Mouse (Mus musculus) Patski (cell line): ENCODE data around the gene Serpinb9b. TPM values are rescaled to one million over a fixed set of nuclear protein-coding genes. Genes with fewer than 3 reads are reported as not detected.

ENCODE experiments used
- ATAC-seq: fragments of 100-300 bp; one replicate; pipeline ENCODE4 v1.8.0; 2021
- CTCF ChIA-PET: fragments of 350-600 bp; sonication (Branson Sonifier 250); formaldehyde crosslinking; loops from one replicate; lab custom pipeline; 2022; ENCODE audit warnings: inconsistent platforms; lab: Charles Lee
- POLR2A ChIA-PET: fragments of 350-600 bp; sonication (Branson Sonifier 250); formaldehyde crosslinking; loops from one replicate; lab custom pipeline; 2022; ENCODE audit warnings: antibody characterized with exemption, inconsistent platforms; lab: Charles Lee
- DNase-seq: peaks from one replicate; pipeline ENCODE4 v3.0.0-alpha.2; 2011; ENCODE audit warnings: low read depth, low spot score
- H3K27me3 ChIP-seq: fragments of 371-371 bp; one replicate; pipeline ENCODE4 v1.5.1; 2021
- CTCF ChIP-seq: fragments of 100-300 bp; IDR thresholded peaks from one replicate; pipeline ENCODE4 v1.5.1; 2021
- in situ Hi-C: fragments of 300-500 bp; cut with MboI; formaldehyde crosslinking; loops from 3 replicates; pipeline ENCODE4 v1.11.1; 2018; ENCODE audit warnings: low pct_unique_long_range_greater_than_20kb, mixed read lengths
- polyA plus RNA-seq: library from polyadenylated mRNA; unstranded; gene quantifications from one replicate; pipeline ENCODE4 v1.2.3, GENCODE M21; 2021

Serpinb9b gene
- polyA plus RNA-seq, 1 experiment from 2014 or later: 8.2 TPM

DNA sequence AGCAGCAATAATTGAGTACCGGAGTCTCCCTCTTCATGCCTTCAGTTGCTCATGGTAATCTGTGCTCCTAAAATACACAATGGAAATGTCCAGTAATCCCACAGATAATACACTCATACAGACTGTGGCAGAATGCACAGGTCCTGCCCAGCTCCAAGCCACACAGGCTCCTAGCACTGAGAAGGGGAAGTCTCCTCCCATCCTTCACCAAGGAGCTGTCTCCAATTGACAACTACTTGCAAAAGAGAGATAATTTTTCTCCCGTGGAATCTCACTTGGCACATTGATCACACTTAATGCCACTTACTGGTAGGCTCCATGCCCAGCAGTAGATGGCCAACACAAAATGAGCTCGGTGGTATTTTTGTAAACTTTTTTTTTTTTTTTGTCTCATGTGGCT is 49.0 kb downstream of the Serpinb9b start:
- no peaks in the 10 kb centered on the region for H3K27me3 ChIP-seq
- ChIA-PET CTCF (no interaction called here), POLR2A (no interaction called here)
- no peak for TF ChIP-seq CTCF
- in situ Hi-C loops: loop anchor here (10.0 kb wide), 1 partner anchor 689 kb away; no protein-coding TSS in a partner anchor
- ATAC-seq: no peak
- DNase-seq: no peak

DNA sequence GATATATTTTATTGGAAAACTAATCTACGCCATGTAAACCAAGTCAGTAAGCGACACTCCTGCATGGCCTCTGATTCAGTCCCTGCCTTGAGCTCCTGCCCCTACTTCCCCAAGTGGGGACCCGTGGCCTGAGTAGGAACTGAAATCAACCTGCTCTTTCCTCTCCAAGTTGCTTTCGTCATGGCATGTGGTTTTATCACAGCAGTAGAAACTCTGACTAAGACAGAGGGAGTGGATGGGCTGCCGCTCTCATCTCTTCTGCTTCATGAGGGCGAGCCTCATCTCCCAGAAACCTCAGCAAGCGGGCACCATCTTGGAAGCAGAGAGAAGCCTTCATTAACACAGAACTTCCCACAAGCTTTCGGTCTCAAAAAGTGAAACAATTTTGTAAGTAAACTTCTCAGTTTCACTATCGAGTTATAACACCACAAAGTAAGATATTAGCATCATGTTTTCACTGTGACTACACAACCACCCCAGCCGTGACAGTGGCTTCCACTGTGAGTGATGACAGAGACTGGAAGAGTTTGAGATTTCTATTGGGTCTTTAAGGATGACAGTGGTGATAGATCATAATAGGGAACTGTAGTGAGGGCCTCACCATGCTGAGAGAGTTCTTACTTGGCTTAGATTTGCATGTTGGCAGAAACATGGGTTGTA is 49.9 kb downstream of the Serpinb9b start:
- TF ChIP-seq CTCF: no peak
- DNase-seq: no peak
- ChIA-PET CTCF (no interaction called here), POLR2A (interaction anchor here (0.7 kb wide), 1 partner anchor 422 kb away, joined by 3 read pairs; no protein-coding TSS in a partner anchor)
- in situ Hi-C loops: loop anchor here (10.0 kb wide), 1 partner anchor 688 kb away; no protein-coding TSS in a partner anchor
- no peak for ATAC-seq
- no peaks in the 10 kb centered on the region for H3K27me3 ChIP-seq

DNA sequence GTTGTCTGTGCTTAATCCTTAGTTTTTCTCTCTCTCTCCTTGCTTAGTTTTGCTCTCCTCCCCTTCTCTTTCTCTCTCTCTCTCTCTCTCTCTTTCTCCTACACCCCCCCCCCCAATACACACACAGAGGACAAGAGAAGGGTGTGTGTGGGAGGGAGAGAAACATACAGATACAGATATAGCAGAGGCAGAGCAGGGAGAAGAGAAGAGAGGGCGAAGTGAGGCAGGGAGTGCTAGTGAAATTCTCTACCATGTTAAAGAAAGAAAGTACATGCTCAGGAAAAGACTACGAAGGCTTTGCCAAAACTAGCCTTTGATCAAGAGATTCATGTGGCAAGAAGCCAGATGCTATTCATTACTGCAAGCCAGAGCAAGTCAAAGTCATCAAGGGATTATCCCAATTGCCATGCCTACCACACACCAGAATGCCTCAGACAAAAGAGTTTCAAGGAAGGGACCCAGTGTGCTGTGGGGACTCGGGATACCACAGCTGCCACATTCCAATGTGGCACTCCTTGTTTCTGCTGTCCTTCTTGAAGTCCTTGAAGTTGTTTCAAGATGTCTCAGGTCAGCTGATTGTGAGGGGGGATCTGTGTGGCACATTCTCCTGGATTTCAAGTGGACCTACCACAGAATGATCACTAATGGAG is 51.0 kb downstream of the Serpinb9b start, which contains the start of gene Serpinb1b:
Serpinb1b (plus strand) TSS at position 520 of the 650 bp plus-strand sequence.
- ATAC-seq: peak; percentile 54
- TF ChIP-seq CTCF: no peak
- DNase-seq: no peak
- in situ Hi-C loops: loop anchor here (10.0 kb wide), 1 partner anchor 687 kb away; no protein-coding TSS in a partner anchor
- POLR2A ChIA-PET: no interaction called here
- no peaks in the 10 kb centered on the region for H3K27me3 ChIP-seq
- CTCF ChIA-PET: interaction anchor here (1.8 kb wide), 1 partner anchor 175 kb away, joined by 8 read pairs; no protein-coding TSS in a partner anchor

DNA sequence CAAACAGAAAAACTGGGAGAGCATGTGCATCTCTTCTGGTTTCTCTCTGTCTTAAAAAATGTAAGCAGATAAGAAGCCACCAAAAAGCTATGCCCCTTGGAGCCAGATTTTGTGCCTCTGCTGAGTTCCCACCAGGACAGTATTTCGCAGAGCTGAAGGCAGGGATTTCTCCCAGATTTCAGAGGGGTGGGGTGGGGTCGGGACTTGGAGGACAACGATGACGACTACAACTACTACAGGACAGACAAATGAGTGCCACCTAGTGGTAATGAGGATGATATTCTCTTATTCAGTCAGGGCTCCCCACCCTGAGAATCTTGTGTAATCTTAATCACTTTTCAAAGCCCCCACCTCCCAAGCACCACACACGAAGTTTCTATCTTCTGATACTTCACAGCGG is 52.2 kb downstream of the Serpinb9b start:
- in situ Hi-C loops: loop anchor here (10.0 kb wide), 1 partner anchor 685 kb away; no protein-coding TSS in a partner anchor
- ATAC-seq (no peak), DNase-seq (no peak)
- peak; percentile 46 for TF ChIP-seq CTCF
- CTCF ChIA-PET: interaction anchor here (1.5 to 1.8 kb wide), 2 partner anchors 166 to 177 kb away, joined by 4 to 8 read pairs; no protein-coding TSS in a partner anchor
- POLR2A ChIA-PET: no interaction called here
- no peaks in the 10 kb centered on the region for H3K27me3 ChIP-seq

DNA sequence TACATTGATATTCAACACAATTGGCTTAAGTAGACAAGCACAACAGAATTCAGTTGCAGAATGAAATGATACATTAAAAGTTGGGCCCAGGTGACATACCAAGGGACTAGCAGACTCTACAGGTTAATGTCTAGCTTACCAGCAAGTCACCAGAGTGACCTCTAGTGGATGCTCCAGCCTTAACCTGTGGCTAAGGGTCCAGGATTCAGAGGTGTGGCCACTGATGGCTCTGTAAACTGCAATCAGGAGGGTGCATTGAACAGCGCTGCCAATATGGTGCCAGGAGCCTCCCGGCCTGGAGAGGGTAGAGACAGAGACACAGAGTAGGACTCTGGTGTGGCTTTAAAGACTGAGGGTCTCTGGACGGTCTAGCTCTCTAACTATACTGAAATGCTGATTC is 53.1 kb downstream of the Serpinb9b start:
- in situ Hi-C loops: loop anchor here (5.0 kb wide), 2 partner anchors 482 to 817 kb away; no protein-coding TSS in a partner anchor
- DNase-seq (no peak), ATAC-seq (no peak)
- no peaks in the 10 kb centered on the region for H3K27me3 ChIP-seq
- POLR2A ChIA-PET: no interaction called here
- CTCF ChIA-PET: interaction anchor here (0.8 to 1.5 kb wide), 3 partner anchors 116 to 177 kb away, joined by 3 to 5 read pairs (median 4); partner anchors contain the start of gene Serpinb6b
- TF ChIP-seq CTCF: peak; percentile 61

DNA sequence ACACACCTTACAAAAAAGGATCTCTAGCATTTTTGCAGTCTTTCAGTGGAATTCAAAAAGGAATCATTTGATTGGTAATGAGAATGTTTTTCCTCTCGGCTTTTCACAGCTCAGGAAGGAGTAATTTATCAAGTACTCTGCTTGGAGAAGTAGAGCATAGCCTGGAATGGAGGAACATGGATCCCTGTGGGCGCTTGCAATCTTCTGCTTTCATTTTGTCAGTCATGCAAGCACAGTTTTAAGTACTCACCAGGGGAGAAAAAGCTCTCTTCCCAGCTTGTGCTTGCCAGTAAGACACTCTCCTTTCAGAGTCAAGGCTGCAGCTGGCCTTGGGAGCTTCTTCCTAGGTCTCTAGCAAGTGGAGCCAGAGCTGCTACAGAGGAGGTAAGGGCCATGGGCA is 56.6 kb downstream of the Serpinb9b start:
- DNase-seq (no peak), ATAC-seq (no peak)
- CTCF ChIA-PET: interaction anchor here (1.3 to 2.3 kb wide), 4 partner anchors 9 to 181 kb away, joined by 3 to 7 read pairs (median 4); no protein-coding TSS in a partner anchor
- in situ Hi-C loops: loop anchor here (5.0 kb wide), 2 partner anchors 478 to 813 kb away; no protein-coding TSS in a partner anchor
- no peaks in the 10 kb centered on the region for H3K27me3 ChIP-seq
- POLR2A ChIA-PET: no interaction called here
- no peak for TF ChIP-seq CTCF

DNA sequence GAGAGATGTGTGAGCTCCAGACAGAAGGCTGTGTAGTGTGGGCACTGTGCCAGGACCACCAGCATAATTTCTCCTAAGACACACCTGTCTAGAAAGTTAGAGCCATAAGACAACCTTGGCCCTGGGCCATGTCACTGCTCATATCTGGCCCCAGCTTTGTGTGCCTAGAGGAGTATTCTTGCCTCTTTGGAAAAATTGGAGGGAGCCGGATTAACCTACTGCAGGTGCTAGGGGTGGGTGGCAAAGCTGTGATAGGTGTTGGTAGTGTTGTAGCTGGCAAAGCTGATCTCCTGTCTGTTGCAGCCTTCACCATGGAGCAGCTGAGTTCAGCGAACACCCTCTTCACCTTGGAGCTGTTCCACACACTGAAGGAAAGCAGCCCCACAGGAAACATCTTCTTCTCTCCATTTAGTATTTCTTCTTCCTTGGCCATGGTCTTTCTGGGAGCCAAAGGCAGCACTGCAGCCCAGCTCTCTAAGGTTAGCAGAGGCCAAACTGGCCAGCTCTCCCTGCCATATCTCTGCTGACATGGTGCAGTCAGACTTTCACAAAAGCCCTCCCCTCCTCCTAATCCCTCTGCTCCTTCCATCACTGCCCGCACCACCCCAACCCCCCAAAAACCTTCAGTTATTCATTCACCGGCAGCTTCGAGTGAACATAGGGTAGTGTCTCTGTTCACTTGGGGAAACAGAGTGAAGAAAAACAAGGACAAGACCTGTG is 57.9 kb downstream of the Serpinb9b start:
- ATAC-seq (peak; percentile 31), DNase-seq (no peak)
- ChIA-PET CTCF (interaction anchor here (1.3 to 2.3 kb wide), 5 partner anchors 11 to 183 kb away, joined by 3 to 7 read pairs (median 3); no protein-coding TSS in a partner anchor), POLR2A (no interaction called here)
- H3K27me3 ChIP-seq: no peaks in the 10 kb centered on the region
- in situ Hi-C loops: loop anchor here (5.0 kb wide), 2 partner anchors 477 to 812 kb away; no protein-coding TSS in a partner anchor
- TF ChIP-seq CTCF: no peak

DNA sequence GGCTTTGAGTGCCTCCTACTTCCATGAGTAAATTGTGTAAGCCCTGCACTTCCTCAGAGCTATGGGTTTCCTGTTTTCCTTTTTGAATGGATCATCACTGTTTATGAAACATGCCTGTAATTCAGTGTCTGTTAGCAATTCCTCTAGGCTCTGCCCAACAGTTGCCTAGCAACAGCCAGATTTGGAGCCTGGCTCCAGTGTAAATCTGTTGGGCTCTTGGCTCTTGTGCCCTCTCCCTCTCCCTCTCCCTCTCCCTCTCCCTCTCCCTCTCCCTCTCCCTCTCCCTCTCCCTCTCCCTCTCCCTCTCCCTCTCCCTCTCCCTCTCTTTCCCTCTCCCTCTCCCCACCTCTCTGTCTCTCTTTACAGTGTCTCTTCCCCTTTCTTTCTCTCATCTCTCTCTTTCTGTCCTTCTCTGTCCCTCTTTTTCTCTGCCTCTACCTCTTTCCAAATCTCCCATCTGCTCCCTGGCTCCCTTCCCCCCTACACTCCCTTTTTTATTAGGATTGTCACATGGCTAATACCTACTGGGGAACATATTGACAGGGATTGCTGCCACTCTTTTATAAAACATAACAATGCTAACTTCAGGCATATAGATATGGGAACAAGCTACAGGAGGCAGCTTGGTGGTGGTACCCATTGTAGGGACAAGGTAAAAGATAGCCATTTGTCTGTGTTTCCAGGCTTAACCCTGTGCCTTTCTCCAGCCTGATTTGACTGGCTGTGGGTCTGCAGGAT is 58.6 kb downstream of the Serpinb9b start:
- in situ Hi-C loops: no loop called here
- ATAC-seq (peak; percentile 54), DNase-seq (no peak)

DNA sequence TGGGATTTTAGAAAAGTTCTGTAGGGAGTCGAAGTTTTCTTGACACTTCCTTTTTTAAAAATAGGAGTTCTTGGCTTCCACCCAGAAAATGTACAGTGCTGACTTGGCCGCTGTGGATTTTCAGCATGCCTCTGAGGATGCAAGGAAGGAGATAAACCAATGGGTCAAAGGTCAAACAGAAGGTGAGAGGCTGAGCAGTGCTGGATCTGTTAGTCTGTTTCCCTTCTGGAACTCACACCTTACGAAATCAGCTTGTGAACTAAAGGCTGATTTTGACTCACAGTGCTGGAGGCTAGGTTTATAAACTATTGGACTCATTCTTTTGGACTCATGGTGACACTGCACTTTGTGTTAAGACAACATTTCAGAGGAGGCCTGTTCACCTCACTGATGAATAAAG is 62.4 kb downstream of the Serpinb9b start:
- H3K27me3 ChIP-seq: no peaks in the 10 kb centered on the region
- ChIA-PET POLR2A (no interaction called here), CTCF (no interaction called here)
- in situ Hi-C loops: no loop called here
- ATAC-seq (no peak), DNase-seq (no peak)
- TF ChIP-seq CTCF: no peak

More for the DNA sequence above, 58.6 kb downstream of the Serpinb9b start:
- no peaks in the 10 kb centered on the region for H3K27me3 ChIP-seq
- TF ChIP-seq CTCF: no peak
- CTCF ChIA-PET: interaction anchor here (1.6 to 2.3 kb wide), 2 partner anchors 11 to 183 kb away, joined by 5 to 7 read pairs; no protein-coding TSS in a partner anchor
- POLR2A ChIA-PET: no interaction called here
